Mouse (Mus musculus) spleen, adult 10 weeks (tissue): ENCODE data around the gene Plaur. TPM values are rescaled to one million over a fixed set of nuclear protein-coding genes. Genes with fewer than 3 reads are reported as not detected.

Experiments used
- polyA plus RNA-seq: library from polyadenylated mRNA; stranded (reverse); fragments of 350-450 nt; fragmentation: Illumina TruSeq; extraction: RNeasy Lipid Tissue Mini Kit (QIAGEN cat#74804); gene quantifications from one replicate; pipeline ENCODE4 v1.2.3, GENCODE M21; 2015; ENCODE audit warnings: low replicate concordance; ENCODE audit not compliant: insufficient read depth

The Plaur gene
- polyA plus RNA-seq = 27.2 TPM

GRCm38 (mm10) chr7:24462388-24463319, at the start of gene Plaur:
Gene Plaur (plus strand): TSS chr7:24462484.

GRCm38 (mm10) chr7:24451855-24452311, 10.4 kb upstream of the Plaur start, which contains the start of gene Irgc1:
Gene Irgc1 (minus strand): TSS chr7:24452297.

GRCm38 (mm10) chr7:24481474-24482207, 19.4 kb downstream of the Plaur start, which contains the start of gene Cadm4:
Gene Cadm4 (plus strand): TSS chr7:24482023.

GRCm38 (mm10) chr7:24506838-24507725, 44.8 kb downstream of the Plaur start, which contains the start of gene Zfp428:
Gene Zfp428 (plus strand): TSS chr7:24507006.

GRCm38 (mm10) chr7:24512355-24512754, 50.1 kb downstream of the Plaur start, which contains the start of gene AC161166.1:
Gene AC161166.1 (minus strand): TSS chr7:24512455.

Other genes with a start within 250 kb of the Plaur start
- 3.5 TPM for gene Zfp109, start 224.9 kb upstream of the Plaur start, polyA plus RNA-seq
- 0.94 TPM for gene Zfp108, start 207.7 kb upstream of the Plaur start, polyA plus RNA-seq
- gene Zfp93, start 192.1 kb upstream of the Plaur start, polyA plus RNA-seq = 1.8 TPM
- 13.9 TPM for gene Zfp61, start 161.3 kb upstream of the Plaur start, polyA plus RNA-seq
- gene Zfp94, start 145.8 kb upstream of the Plaur start, polyA plus RNA-seq = 9.0 TPM
- gene Tescl, start 128.5 kb upstream of the Plaur start, polyA plus RNA-seq = not detected
- not detected for gene Lypd5, start 113.3 kb upstream of the Plaur start, polyA plus RNA-seq
- gene Kcnn4, start 92.2 kb upstream of the Plaur start, polyA plus RNA-seq = 13.3 TPM
- gene Smg9, start 62.9 kb upstream of the Plaur start, polyA plus RNA-seq = 16.9 TPM
- 0.62 TPM for gene Irgc1, start 10.2 kb upstream of the Plaur start, polyA plus RNA-seq
- 5.0 TPM for gene Cadm4, start 19.5 kb downstream of the Plaur start, polyA plus RNA-seq
- 0.29 TPM for gene Zfp428, start 44.5 kb downstream of the Plaur start, polyA plus RNA-seq
- not detected for gene AC161166.1, start 50.0 kb downstream of the Plaur start, polyA plus RNA-seq
- 11.9 TPM for gene Irgq, start 68.2 kb downstream of the Plaur start, polyA plus RNA-seq
- not detected for gene Pinlyp, start 83.6 kb downstream of the Plaur start, polyA plus RNA-seq
- gene Xrcc1, start 83.8 kb downstream of the Plaur start, polyA plus RNA-seq = 31.9 TPM
- 8.1 TPM for gene Ethe1, start 125.1 kb downstream of the Plaur start, polyA plus RNA-seq
- not detected for gene Zfp575, start 125.2 kb downstream of the Plaur start, polyA plus RNA-seq
- gene Phldb3, start 148.3 kb downstream of the Plaur start, polyA plus RNA-seq = 1.6 TPM
- gene Lypd3, start 174.1 kb downstream of the Plaur start, polyA plus RNA-seq = not detected
- gene Tex101, start 214.2 kb downstream of the Plaur start, polyA plus RNA-seq = not detected
- not detected for gene BC049730, start 246.8 kb downstream of the Plaur start, polyA plus RNA-seq